Mouse (Mus musculus) intestine, postnatal 0 days (tissue): ENCODE measurements around the gene Ptprj. TPM values are rescaled to one million over a fixed set of nuclear protein-coding genes. Genes with fewer than 3 reads are reported as not detected.
"Not testable (repeated sequence)": the region's sequence is repeated elsewhere in the genome, so short reads cannot be mapped to it uniquely, and the experiment has no call there.

Experiments used
- ATAC-seq: fragments of 200-750 bp; cut with Nextera tagmentation; 2 replicates; pipeline ENCODE4 v1.8.0; 2017; ENCODE audit warnings: mild to moderate bottlenecking, moderate TSS enrichment, moderate library complexity
- H3K27ac ChIP-seq: fragments of 300-500 bp; sonication (generic); 2 replicates; pipeline ENCODE4 v1.5.1; 2014; ENCODE audit warnings: mild to moderate bottlenecking, low read depth, low read length, moderate library complexity
- H3K27me3 ChIP-seq: fragments of 300-500 bp; sonication (generic); replicated peaks from 2 replicates; pipeline ENCODE4 v1.6.1; 2014; ENCODE audit warnings: low read length, mixed read lengths; ENCODE audit not compliant: control insufficient read depth, insufficient read depth
- H3K36me3 ChIP-seq: fragments of 300-500 bp; sonication (generic); 2 replicates; pipeline ENCODE4 v1.6.1; 2014; ENCODE audit warnings: mild to moderate bottlenecking, moderate library complexity; ENCODE audit not compliant: control insufficient read depth, insufficient read depth
- H3K4me1 ChIP-seq: fragments of 300-500 bp; sonication (generic); replicated peaks from 2 replicates; pipeline ENCODE4 v1.6.1; 2014; ENCODE audit warnings: antibody characterized with exemption, low read length, mixed read lengths; ENCODE audit not compliant: control insufficient read depth, insufficient read depth
- H3K4me2 ChIP-seq: fragments of 300-500 bp; sonication (generic); replicated peaks from 2 replicates; pipeline ENCODE4 v1.6.1; 2014; ENCODE audit warnings: low read depth, mild to moderate bottlenecking, moderate library complexity
- H3K4me3 ChIP-seq: fragments of 300-500 bp; sonication (generic); 2 replicates; pipeline ENCODE4 v1.5.1; 2014; ENCODE audit warnings: low read depth, low read length
- H3K9ac ChIP-seq: fragments of 300-500 bp; sonication (generic); 2 replicates; pipeline ENCODE4 v1.6.1; 2014; ENCODE audit warnings: mild to moderate bottlenecking, low read depth, low read length
- H3K9me3 ChIP-seq: fragments of 300-500 bp; sonication (generic); 2 replicates; pipeline ENCODE4 v1.6.1; 2016; ENCODE audit warnings: mixed run types; ENCODE audit not compliant: control insufficient read depth
- WGBS: fragments of 180-500 bp; shearing (Covaris S2); extraction: QIAGEN DNeasy Blood & Tissue Kit; methylation state at CpG from one replicate; pipeline ENCODE4 v1.1.7; 2014; 5-methylcytosine and 5-hydroxymethylcytosine counted together
- polyA plus RNA-seq: library from polyadenylated mRNA; unstranded; fragments of >200 nt; fragmentation: Nextera tagmentation; extraction: Ambion mirVana; gene quantifications from 2 replicates; pipeline ENCODE4 v1.2.1, GENCODE M21; 2015

The Ptprj gene
- polyA plus RNA-seq, 1 experiment from 2014 or later: 3.5 TPM

DNA sequence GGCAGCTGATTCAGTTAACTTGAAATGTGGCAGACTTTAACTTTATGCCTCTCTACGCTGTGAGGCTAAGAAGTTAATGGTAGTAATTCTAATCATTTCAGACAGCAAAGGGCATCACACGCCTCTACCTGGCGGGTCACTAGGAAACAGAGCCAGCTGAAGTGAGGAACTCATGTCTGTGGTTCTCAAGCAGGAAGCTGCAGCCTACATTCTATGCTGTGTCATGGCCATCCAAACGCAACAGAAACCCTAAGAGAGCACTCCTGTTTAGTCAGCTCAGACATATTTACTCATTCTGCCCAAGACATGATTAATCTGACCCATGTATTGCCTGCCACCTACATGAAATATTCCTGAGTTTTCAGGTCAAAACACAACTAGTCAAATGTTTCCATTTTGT lies 155.5 kb downstream of the Ptprj start:
- H3K27ac ChIP-seq, H3K4me1 ChIP-seq, H3K4me3 ChIP-seq, H3K27me3 ChIP-seq, H3K36me3 ChIP-seq, H3K4me2 ChIP-seq, H3K9me3 ChIP-seq, ATAC-seq, H3K9ac ChIP-seq: not testable (repeated sequence)
- WGBS: no CpG with 5 or more reads among the region's 4 CpGs

DNA sequence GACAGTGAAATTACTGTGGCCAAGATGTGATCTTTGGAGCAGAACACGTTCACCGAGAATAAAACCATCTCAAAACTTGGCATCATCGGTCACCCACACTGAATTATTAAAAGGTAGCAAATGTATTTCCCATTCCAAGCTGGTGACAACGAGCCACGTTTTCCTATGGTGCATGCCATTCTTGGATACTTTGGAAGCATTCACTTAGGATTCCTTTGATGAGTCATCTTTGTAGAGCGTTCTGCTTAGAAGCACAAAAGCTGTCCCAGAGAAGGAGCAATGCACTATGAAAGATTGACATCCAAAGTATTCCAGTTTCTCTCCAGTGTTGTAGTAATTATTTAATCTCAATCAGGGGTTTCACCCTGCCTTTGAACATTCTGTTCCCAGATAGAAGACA lies 158.2 kb downstream of the Ptprj start:
- not testable (repeated sequence) for H3K36me3 ChIP-seq, H3K4me3 ChIP-seq, H3K9ac ChIP-seq, ATAC-seq, H3K27ac ChIP-seq, H3K27me3 ChIP-seq, H3K9me3 ChIP-seq, H3K4me2 ChIP-seq, H3K4me1 ChIP-seq
- 84% methylated on average over 6 of the region's 6 CpGs for WGBS

DNA sequence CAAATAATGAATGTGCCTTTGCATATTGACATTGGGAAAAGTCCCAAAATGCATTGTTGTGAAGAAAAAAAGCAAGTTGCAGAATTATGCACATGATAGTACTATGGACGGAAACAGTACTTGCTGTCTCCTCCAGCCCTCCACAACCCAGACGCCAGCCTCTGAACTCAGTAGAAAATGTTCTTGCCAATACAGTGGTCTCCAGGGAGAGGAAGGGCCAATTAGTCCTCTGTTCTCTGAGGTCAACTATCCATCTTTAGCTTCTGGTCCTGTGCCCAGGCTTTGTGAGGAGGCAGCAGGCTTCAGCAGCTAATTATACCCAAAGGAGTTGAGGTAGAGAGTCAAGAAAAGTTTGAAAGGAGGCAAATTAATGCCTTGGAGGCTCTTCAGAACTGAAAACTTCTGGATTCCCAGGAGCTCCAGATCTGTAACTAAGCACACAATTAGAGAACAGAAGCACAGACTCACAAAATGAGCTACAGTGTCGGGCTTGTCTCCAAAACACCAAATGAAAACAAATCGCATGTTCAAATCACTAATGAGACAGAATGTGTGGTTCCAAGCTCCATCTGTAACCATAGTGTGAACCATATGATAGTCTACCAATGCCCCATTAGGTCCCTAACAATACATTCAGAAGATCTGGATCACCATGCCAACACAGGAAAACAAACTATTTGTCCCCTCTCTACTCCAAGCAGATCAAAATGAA lies 166.2 kb downstream of the Ptprj start:
- not testable (repeated sequence) for H3K9ac ChIP-seq, ATAC-seq, H3K4me3 ChIP-seq, H3K4me2 ChIP-seq, H3K9me3 ChIP-seq, H3K27ac ChIP-seq, H3K27me3 ChIP-seq, H3K36me3 ChIP-seq, H3K4me1 ChIP-seq
- 82% methylated on average over 4 of the region's 4 CpGs for WGBS

DNA sequence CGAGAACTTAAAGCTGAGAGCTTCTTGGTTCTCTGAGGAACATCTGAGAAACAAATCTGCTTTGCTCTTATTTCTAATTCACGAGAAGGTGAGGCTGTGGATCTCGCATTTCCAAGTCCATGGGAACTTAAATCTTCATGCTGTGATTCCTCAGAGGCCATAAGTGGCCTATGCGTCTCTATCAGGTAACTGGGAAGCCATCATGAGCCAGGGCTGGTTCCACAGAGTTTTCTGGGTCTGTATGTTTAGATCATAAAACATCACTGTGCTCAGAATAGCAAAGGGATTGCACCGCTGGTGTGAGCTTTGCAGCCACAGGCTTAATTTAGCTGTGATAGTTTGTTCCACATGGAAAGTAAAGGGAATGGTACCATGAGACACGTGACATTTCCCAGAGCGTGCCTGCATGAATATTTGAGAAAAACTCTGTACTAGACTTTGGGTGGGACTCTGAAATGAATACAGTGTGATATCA lies 181.8 kb downstream of the Ptprj start, which contains the start of gene Olfr1274-ps:
TSS of gene Olfr1274-ps (plus strand) at position 51 of the 475 bp plus-strand sequence.
- not testable (repeated sequence) for H3K27ac ChIP-seq, H3K27me3 ChIP-seq, H3K9me3 ChIP-seq, H3K9ac ChIP-seq, H3K4me1 ChIP-seq, H3K4me2 ChIP-seq, H3K36me3 ChIP-seq, H3K4me3 ChIP-seq, ATAC-seq
- 73% methylated on average over 5 of the region's 7 CpGs for WGBS

Other genes with a start within 250 kb of the Ptprj start
- not detected in 2 replicates for gene Olfr1274-ps, start 182.0 kb downstream of the Ptprj start, polyA plus RNA-seq
- gene Nup160, start 96.6 kb upstream of the Ptprj start, polyA plus RNA-seq: 8.9 and 9.7 TPM in 2 replicates
- gene Fnbp4, start 164.7 kb upstream of the Ptprj start, polyA plus RNA-seq: 16.5 and 22.2 TPM in 2 replicates
- 0.20 and 0.26 TPM in 2 replicates for gene Agbl2, start 202.1 kb upstream of the Ptprj start, polyA plus RNA-seq